Mouse (Mus musculus) heart, postnatal 36 days (tissue): Measurements from ENCODE around the gene Sult6b1. TPM values are rescaled to one million over a fixed set of nuclear protein-coding genes. Genes with fewer than 3 reads are reported as not detected.

ENCODE experiments used
- DNase-seq, 2 experiments: peaks; one replicate each; pipeline ENCODE4 v3.0.0; 2021 to 2022
- intact Hi-C: fragments of 180-260 bp; cut with DNase I; formaldehyde crosslinking; loops from one replicate; pipeline ENCODE4 v1.15.1; 2025
- total RNA-seq, 2 experiments: library from RNA; stranded (reverse); gene quantifications; 2 replicates each; pipeline ENCODE4 v1.2.3; 2021

The Sult6b1 gene
- total RNA-seq: not detected

- intact Hi-C loops: no loop called here
These were observed at the start of gene Sult6b1 for GRCm38 (mm10) chr17:78906892-78907291. Gene Sult6b1, minus strand, starts transcription at chr17:78906992.

GRCm38 (mm10) chr17:78953240-78953639 is 46.4 kb upstream of the Sult6b1 start:
- intact Hi-C loops: no loop called here
- no peak for DNase-seq

More at GRCm38 (mm10) chr17:78906892-78907291, at the start of gene Sult6b1:
- no peak for DNase-seq

GRCm38 (mm10) chr17:78952070-78952469 is 45.3 kb upstream of the Sult6b1 start:
- DNase-seq: no peak

GRCm38 (mm10) chr17:78951225-78951624 is 44.4 kb upstream of the Sult6b1 start:
- intact Hi-C loops: no loop called here
- no peak for DNase-seq

More at GRCm38 (mm10) chr17:78952070-78952469, 45.3 kb upstream of the Sult6b1 start:
- intact Hi-C loops: no loop called here

GRCm38 (mm10) chr17:78942579-78942978 is 35.8 kb upstream of the Sult6b1 start:
- intact Hi-C loops: no loop called here
- no peak for DNase-seq

GRCm38 (mm10) chr17:78938927-78939326 is 32.1 kb upstream of the Sult6b1 start:
- intact Hi-C loops: loop anchor here (5.0 kb wide), 2 partner anchors 83 to 102 kb away; partner anchors contain the start of genes Gpatch11, Heatr5b and Prkd3
- DNase-seq: no peak

- intact Hi-C loops: loop anchor here (5.0 kb wide), 2 partner anchors 85 to 100 kb away; partner anchors contain the start of genes Gpatch11, Heatr5b and Prkd3
- DNase-seq: no peak
These were observed 30.5 kb upstream of the Sult6b1 start for GRCm38 (mm10) chr17:78937229-78937853.

- intact Hi-C loops: loop anchor here (5.0 kb wide), 2 partner anchors 86 to 99 kb away; partner anchors contain the start of genes Gpatch11, Heatr5b and Prkd3
- peak; percentile 95 for DNase-seq
These were observed 29.9 kb upstream of the Sult6b1 start, which contains the start of the genes Cebpz and Ndufaf7 for GRCm38 (mm10) chr17:78936466-78937228. Gene Cebpz, minus strand, starts transcription at chr17:78937066. Gene Ndufaf7, plus strand, starts transcription at chr17:78937136.

- intact Hi-C loops: loop anchor here (2.0 to 5.0 kb wide), 3 partner anchors 19 to 99 kb away; partner anchors contain the start of genes Cebpzos, Gpatch11, Heatr5b and Prkd3
- no peak for DNase-seq
These were observed 29.1 kb upstream of the Sult6b1 start for GRCm38 (mm10) chr17:78935857-78936256.

GRCm38 (mm10) chr17:78917696-78918095 is 10.9 kb upstream of the Sult6b1 start:
- intact Hi-C loops: loop anchor here (2.0 kb wide), 1 partner anchor 17 kb away; no protein-coding TSS in a partner anchor
- no peak for DNase-seq

- intact Hi-C loops: loop anchor here (2.0 kb wide), 1 partner anchor 18 kb away; no protein-coding TSS in a partner anchor
- no peak for DNase-seq
These were observed 10.1 kb upstream of the Sult6b1 start for GRCm38 (mm10) chr17:78916899-78917298.

GRCm38 (mm10) chr17:78916369-78916813 is 9.6 kb upstream of the Sult6b1 start, which contains the start of gene Cebpzos:
Gene Cebpzos, plus strand, starts transcription at chr17:78916500.
- peak; percentile 83 to 85 for DNase-seq
- intact Hi-C loops: loop anchor here (2.0 kb wide), 1 partner anchor 18 kb away; no protein-coding TSS in a partner anchor

GRCm38 (mm10) chr17:78915772-78916171 is 9.0 kb upstream of the Sult6b1 start:
- DNase-seq: no peak

GRCm38 (mm10) chr17:78913921-78914320 is 7.1 kb upstream of the Sult6b1 start:
- no peak for DNase-seq
- intact Hi-C loops: loop anchor here (5.0 kb wide), 1 partner anchor 1458 kb away; the partner anchor contains the start of gene Gm10190

More at GRCm38 (mm10) chr17:78915772-78916171, 9.0 kb upstream of the Sult6b1 start:
- intact Hi-C loops: loop anchor here (2.0 kb wide), 1 partner anchor 19 kb away; no protein-coding TSS in a partner anchor

- DNase-seq: no peak
- intact Hi-C loops: loop anchor here (5.0 kb wide), 1 partner anchor 1459 kb away; the partner anchor contains the start of gene Gm10190
These were observed 6.1 kb upstream of the Sult6b1 start for GRCm38 (mm10) chr17:78912861-78913281.

GRCm38 (mm10) chr17:78909374-78909773 is 2.6 kb upstream of the Sult6b1 start:
- no peak for DNase-seq
- intact Hi-C loops: no loop called here

GRCm38 (mm10) chr17:78903158-78903557 is 3.6 kb downstream of the Sult6b1 start:
- DNase-seq: no peak
- intact Hi-C loops: no loop called here

- DNase-seq: peak; percentile 16 to 46
- intact Hi-C loops: no loop called here
These were observed 11.4 kb downstream of the Sult6b1 start for GRCm38 (mm10) chr17:78895394-78895793.

- no peak for DNase-seq
- intact Hi-C loops: no loop called here
These were observed 11.8 kb downstream of the Sult6b1 start for GRCm38 (mm10) chr17:78894991-78895390.

- intact Hi-C loops: no loop called here
- no peak for DNase-seq
These were observed 15.8 kb downstream of the Sult6b1 start for GRCm38 (mm10) chr17:78891020-78891419.

- intact Hi-C loops: no loop called here
- DNase-seq: no peak
These were observed 17.6 kb downstream of the Sult6b1 start for GRCm38 (mm10) chr17:78889184-78889583.
